Mouse (Mus musculus): Measurements from ENCODE around the gene Srrm1.

DNA sequence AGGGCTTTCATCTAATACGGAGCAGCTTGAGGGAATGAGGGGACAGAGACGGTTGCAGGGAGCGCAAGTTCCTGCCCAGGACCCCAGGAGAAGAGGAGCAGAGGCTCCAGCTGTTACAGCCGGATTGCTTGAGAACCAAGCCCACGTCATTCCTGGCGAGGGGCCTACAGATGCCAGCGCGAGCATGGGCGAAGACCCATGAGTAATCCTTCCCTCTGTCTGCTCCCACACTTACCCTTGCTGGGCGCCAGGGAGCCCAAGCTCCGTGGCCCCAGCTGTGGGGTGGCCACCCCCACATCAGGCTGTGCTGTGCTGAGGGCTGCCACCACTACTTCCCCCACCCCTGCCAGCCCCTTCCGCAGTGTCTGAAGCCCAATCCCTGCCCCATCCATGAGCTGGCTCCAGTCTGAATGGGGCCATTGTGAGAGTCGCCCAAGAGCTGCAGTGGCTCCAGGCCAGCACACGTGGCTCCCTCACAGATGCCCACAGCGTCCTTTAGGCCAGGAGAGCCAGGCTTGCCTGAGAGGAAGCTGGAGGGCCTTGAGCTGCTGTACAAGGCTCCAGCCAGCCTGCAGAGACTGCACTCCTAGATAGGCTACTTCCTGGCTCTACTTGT, 55.1 kb downstream of the Srrm1 start:
- TF ChIP-seq POLR2A (IDR thresholded peaks at IDR 0.05; ENCODE audit: insufficient read depth, low read depth, low read length) (no peak), CTCF (IDR thresholded peaks at IDR 0.05; ENCODE audit: insufficient read depth, low read depth, low read length) (no peak)
